Mouse (Mus musculus) layer of hippocampus, adult 8-10 months (tissue): ENCODE results near the gene Rfx1. TPM values are rescaled to one million over a fixed set of nuclear protein-coding genes. Genes with fewer than 3 reads are reported as not detected.

Source experiments
- DNase-seq, 2 experiments: peaks; one replicate each; pipeline ENCODE4 v3.0.0; 2022; ENCODE audit warnings: low spot score in 2 of 2
- total RNA-seq, 4 experiments: library from RNA; stranded (reverse); gene quantifications; 2 replicates each; pipeline ENCODE4 v1.2.4; 2022

Rfx1 gene
- total RNA-seq, 4 experiments from 2014 or later = 24.6 to 34.1 (median 28.3) TPM

- no peak for DNase-seq
These were observed 6.4 kb upstream of the Rfx1 start for GRCm38 (mm10) chr8:84060245-84060644.

- no peak for DNase-seq
These were observed 2.6 kb upstream of the Rfx1 start for GRCm38 (mm10) chr8:84063861-84064610.

GRCm38 (mm10) chr8:84065037-84065436 is 1.6 kb upstream of the Rfx1 start, which contains the start of gene Gm10643:
TSS of gene Gm10643 (minus strand) at chr8:84065137.
- no peak for DNase-seq

- no peak for DNase-seq
These were observed 1.1 kb upstream of the Rfx1 start for GRCm38 (mm10) chr8:84065457-84066072.

GRCm38 (mm10) chr8:84067047-84067573 is 476 bp downstream of the Rfx1 start:
- DNase-seq = peak; percentile 89 to 95

GRCm38 (mm10) chr8:84067911-84068310 is 1.3 kb downstream of the Rfx1 start:
- DNase-seq = no peak

- DNase-seq = no peak
These were observed 1.8 kb downstream of the Rfx1 start for GRCm38 (mm10) chr8:84068316-84069035.

GRCm38 (mm10) chr8:84069169-84069568 is 2.5 kb downstream of the Rfx1 start:
- DNase-seq = no peak

- DNase-seq = no peak
These were observed 3.1 kb downstream of the Rfx1 start for GRCm38 (mm10) chr8:84069750-84070149.

- no peak for DNase-seq
These were observed 3.6 kb downstream of the Rfx1 start for GRCm38 (mm10) chr8:84070241-84070640.

GRCm38 (mm10) chr8:84070667-84071066 is 4.0 kb downstream of the Rfx1 start:
- DNase-seq = peak; percentile 81 to 82

GRCm38 (mm10) chr8:84071921-84072320 is 5.3 kb downstream of the Rfx1 start:
- no peak for DNase-seq

GRCm38 (mm10) chr8:84072321-84072720 is 5.7 kb downstream of the Rfx1 start:
- DNase-seq = no peak

- no peak for DNase-seq
These were observed 6.8 kb downstream of the Rfx1 start for GRCm38 (mm10) chr8:84073230-84073976.

GRCm38 (mm10) chr8:84076412-84076811 is 9.8 kb downstream of the Rfx1 start:
- no peak for DNase-seq

GRCm38 (mm10) chr8:84076849-84077248 is 10.2 kb downstream of the Rfx1 start:
- DNase-seq = no peak

- DNase-seq = no peak
These were observed 12.6 kb downstream of the Rfx1 start for GRCm38 (mm10) chr8:84079206-84079605.

GRCm38 (mm10) chr8:84083829-84084241 is 17.2 kb downstream of the Rfx1 start:
- DNase-seq = no peak

- DNase-seq = no peak
These were observed 17.9 kb downstream of the Rfx1 start for GRCm38 (mm10) chr8:84084341-84085115.

GRCm38 (mm10) chr8:84087156-84087555 is 20.5 kb downstream of the Rfx1 start:
- DNase-seq = no peak
